Mouse (Mus musculus): ENCODE results near the gene Fndc4. TPM values are rescaled to one million over a fixed set of nuclear protein-coding genes. Genes with fewer than 3 reads are reported as not detected.

Fndc4 gene
- 5.7 and 6.2 TPM in 2 replicates for polyA plus RNA-seq (2012; rRNA removed)

GRCm38 (mm10) chr5:31295606-31296141 is at the start of gene Fndc4:
TSS of gene Fndc4 (minus strand) at chr5:31296080.

GRCm38 (mm10) chr5:31297047-31297757 is 1.3 kb upstream of the Fndc4 start, which contains the start of gene Gckr:
TSS of gene Gckr (plus strand) at chr5:31297443.

GRCm38 (mm10) chr5:31290521-31291360 is 5.1 kb downstream of the Fndc4 start, which contains the start of gene Ift172:
TSS of gene Ift172 (minus strand) at chr5:31291116.

GRCm38 (mm10) chr5:31251541-31252101 is 44.3 kb downstream of the Fndc4 start, which contains the start of gene Krtcap3:
TSS of gene Krtcap3 (plus strand) at chr5:31251691.

Other genes with a start within 250 kb of the Fndc4 start
- 64.9 and 72.9 TPM in 2 replicates for gene Atraid, start 247.8 kb downstream of the Fndc4 start, polyA plus RNA-seq (2012; rRNA removed)
- 4.8 and 4.9 TPM in 2 replicates for gene Slc5a6, start 247.2 kb downstream of the Fndc4 start, polyA plus RNA-seq (2012; rRNA removed)
- gene Cad, start 241.3 kb downstream of the Fndc4 start, polyA plus RNA-seq (2012; rRNA removed) = 6.5 and 9.2 TPM in 2 replicates
- gene Dnajc5g, start 189.8 kb downstream of the Fndc4 start, polyA plus RNA-seq (2012; rRNA removed) = not detected in 2 replicates
- 0.21 and 0.24 TPM in 2 replicates for gene Slc30a3, start 187.8 kb downstream of the Fndc4 start, polyA plus RNA-seq (2012; rRNA removed)
- gene Trim54, start 179.4 kb downstream of the Fndc4 start, polyA plus RNA-seq (2012; rRNA removed) = 0.02 TPM in 1 of 2 replicates, not detected in the other
- gene Ucn, start 157.3 kb downstream of the Fndc4 start, polyA plus RNA-seq (2012; rRNA removed) = not detected in 2 replicates
- 35.6 and 35.8 TPM in 2 replicates for gene Mpv17, start 141.8 kb downstream of the Fndc4 start, polyA plus RNA-seq (2012; rRNA removed)
- gene Gm29609, start 116.2 kb downstream of the Fndc4 start, polyA plus RNA-seq (2012; rRNA removed) = 0.66 and 0.88 TPM in 2 replicates
- gene Gtf3c2, start 115.9 kb downstream of the Fndc4 start, polyA plus RNA-seq (2012; rRNA removed) = 24.0 and 29.8 TPM in 2 replicates
- 21.4 and 21.6 TPM in 2 replicates for gene Snx17, start 102.9 kb downstream of the Fndc4 start, polyA plus RNA-seq (2012; rRNA removed)
- gene Eif2b4, start 102.7 kb downstream of the Fndc4 start, polyA plus RNA-seq (2012; rRNA removed) = 24.2 and 24.7 TPM in 2 replicates
- 10.7 and 12.1 TPM in 2 replicates for gene Zfp513, start 93.8 kb downstream of the Fndc4 start, polyA plus RNA-seq (2012; rRNA removed)
- gene Ppm1g, start 75.4 kb downstream of the Fndc4 start, polyA plus RNA-seq (2012; rRNA removed) = 58.9 and 59.9 TPM in 2 replicates
- 36.9 and 37.8 TPM in 2 replicates for gene Nrbp1, start 55.2 kb downstream of the Fndc4 start, polyA plus RNA-seq (2012; rRNA removed)
- not detected in 2 replicates for gene Gm9970, start 54.8 kb downstream of the Fndc4 start, polyA plus RNA-seq (2012; rRNA removed)
- 11.9 and 12.5 TPM in 2 replicates for gene Krtcap3, start 44.4 kb downstream of the Fndc4 start, polyA plus RNA-seq (2012; rRNA removed)
- 5.0 and 5.2 TPM in 2 replicates for gene Ift172, start 5.0 kb downstream of the Fndc4 start, polyA plus RNA-seq (2012; rRNA removed)
- gene Gckr, start 1.4 kb upstream of the Fndc4 start, polyA plus RNA-seq (2012; rRNA removed) = 48.7 and 57.4 TPM in 2 replicates
- gene Zfp512, start 156.4 kb upstream of the Fndc4 start, polyA plus RNA-seq (2012; rRNA removed) = 6.0 and 7.5 TPM in 2 replicates
- gene 4930548H24Rik, start 189.7 kb upstream of the Fndc4 start, polyA plus RNA-seq (2012; rRNA removed) = 0.01 and 0.02 TPM in 2 replicates
- 5.7 and 5.9 TPM in 2 replicates for gene Gpn1, start 198.7 kb upstream of the Fndc4 start, polyA plus RNA-seq (2012; rRNA removed)
- gene Slc4a1ap, start 230.9 kb upstream of the Fndc4 start, polyA plus RNA-seq (2012; rRNA removed) = 7.7 and 8.4 TPM in 2 replicates
- 5.5 and 5.7 TPM in 2 replicates for gene Supt7l, start 231.7 kb upstream of the Fndc4 start, polyA plus RNA-seq (2012; rRNA removed)